Mouse (Mus musculus): ENCODE measurements around the gene Gm5431. TPM values are rescaled to one million over a fixed set of nuclear protein-coding genes. Genes with fewer than 3 reads are reported as not detected.
"Not testable (repeated sequence)": the region's sequence is repeated elsewhere in the genome, so short reads cannot be mapped to it uniquely, and the experiment has no call there.

The Gm5431 gene
- total RNA-seq, 2 experiments from 2014 or later: 0.13 to 0.42 TPM

DNA sequence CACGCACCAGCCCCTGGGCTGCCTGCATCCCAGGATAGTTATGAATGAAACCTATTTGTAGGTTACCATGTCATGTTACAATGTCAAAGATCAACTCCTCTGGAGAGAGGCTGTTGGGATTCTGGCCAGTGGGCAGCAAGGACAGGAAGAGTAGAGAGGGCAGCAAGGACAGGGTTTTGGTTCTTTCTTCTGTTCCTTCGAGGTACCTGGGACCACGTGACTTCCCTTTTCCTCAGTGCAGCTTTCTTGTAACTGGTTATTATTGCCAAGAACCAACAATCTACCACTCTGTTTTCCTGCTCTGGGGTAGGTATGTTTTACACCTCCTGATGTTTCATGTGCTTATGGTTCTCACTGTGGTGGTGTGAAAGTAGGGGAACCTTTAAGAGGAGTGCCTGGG is 38.2 kb downstream of the Gm5431 start:
- no peak for DNase-seq
- no peak for TF ChIP-seq CTCF (IDR thresholded peaks at IDR 0.05)
- H3K27ac ChIP-seq: no peak overlapping the region
- H3K4me3 ChIP-seq: no peak overlapping the region
- intact Hi-C loops (cut with DNase I): no loop called here

DNA sequence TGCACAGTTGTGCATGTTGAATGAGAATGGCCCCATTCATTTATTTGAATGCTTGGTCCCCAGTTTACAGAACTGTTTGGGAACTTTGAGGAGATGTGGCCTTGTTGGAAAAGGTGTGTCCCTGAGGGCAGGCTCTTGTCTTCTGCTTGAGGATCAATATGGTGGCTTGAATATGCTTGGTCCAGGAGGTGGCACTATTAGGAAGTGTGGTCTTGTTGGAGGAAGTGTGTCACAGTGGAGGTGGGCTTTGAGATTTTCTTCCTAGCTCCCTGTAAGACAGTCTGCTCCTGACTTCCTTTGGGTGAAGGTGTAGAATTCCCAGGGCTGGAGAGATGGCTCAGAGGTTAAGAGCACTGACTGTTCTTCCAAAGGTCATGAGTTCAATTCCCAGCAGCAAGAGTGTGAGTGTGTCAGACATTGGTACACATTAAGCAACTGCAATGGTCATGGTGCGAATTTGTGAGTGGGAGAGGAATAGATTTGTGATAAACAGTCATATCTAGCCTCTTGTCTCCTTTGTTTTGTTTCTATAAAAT is 39.2 kb downstream of the Gm5431 start:
- H3K4me3 ChIP-seq: no peak overlapping the region
- no peak overlapping the region for H3K27ac ChIP-seq
- TF ChIP-seq CTCF (IDR thresholded peaks at IDR 0.05): no peak
- intact Hi-C loops (cut with DNase I): no loop called here
- DNase-seq: no peak

DNA sequence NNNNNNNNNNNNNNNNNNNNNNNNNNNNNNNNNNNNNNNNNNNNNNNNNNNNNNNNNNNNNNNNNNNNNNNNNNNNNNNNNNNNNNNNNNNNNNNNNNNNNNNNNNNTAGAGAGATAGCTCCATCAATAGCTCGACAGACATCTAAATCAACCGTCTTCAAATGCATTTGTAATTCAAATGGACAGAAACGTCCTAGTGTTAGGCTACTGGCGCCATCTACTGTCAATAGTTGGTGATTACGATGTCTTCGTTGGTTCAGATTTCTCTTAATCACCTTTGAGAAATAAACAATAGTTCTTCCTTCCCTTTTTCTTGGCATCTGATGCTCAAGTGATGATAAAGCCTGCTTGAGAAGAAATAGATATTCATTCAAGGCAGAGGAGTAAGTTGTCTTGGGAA is 43.0 kb downstream of the Gm5431 start:
- peak overlapping the region; percentile 80 for H3K4me3 ChIP-seq
- TF ChIP-seq CTCF (IDR thresholded peaks at IDR 0.05): peak; percentile 90
- no peak overlapping the region for H3K27ac ChIP-seq
- peak; percentile 43 for DNase-seq
- intact Hi-C loops (cut with DNase I): loop anchor here (1.0 kb wide), 1 partner anchor 70 kb away; no protein-coding TSS in a partner anchor

DNA sequence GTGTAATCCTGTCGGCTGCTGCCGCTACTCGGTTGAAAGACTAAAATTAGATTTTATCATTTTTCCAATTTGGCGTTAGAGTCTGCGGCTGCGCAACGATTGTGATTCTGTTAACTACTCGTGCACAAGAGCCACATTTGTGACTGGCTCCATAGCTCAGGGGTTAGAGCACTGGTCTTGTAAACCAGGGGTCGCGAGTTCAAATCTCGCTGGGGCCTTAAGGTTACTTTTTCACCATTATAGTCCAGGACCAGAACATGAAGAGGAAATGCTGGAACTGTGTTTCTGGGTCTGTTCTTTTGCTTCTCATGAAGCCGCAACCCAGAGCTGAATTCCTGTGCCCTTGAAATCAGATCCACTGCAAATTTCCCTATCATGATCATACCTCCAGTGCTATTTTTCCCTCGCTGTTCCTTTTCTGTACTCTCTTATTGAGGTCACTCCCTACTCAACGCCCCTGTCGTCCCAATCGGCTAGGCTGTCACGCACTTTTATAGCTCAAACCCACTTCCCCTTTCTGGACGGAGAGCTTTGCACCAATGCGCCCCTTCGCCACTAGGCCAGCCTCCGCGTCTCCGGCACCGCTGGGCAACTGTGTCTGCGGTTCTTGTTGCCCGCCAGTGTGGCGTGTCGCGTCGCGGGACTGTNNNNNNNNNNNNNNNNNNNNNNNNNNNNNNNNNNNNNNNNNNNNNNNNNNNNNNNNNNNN is 48.4 kb downstream of the Gm5431 start:
- DNase-seq: peak; percentile 87
- Histone ChIP-seq H3K4me3 (peak overlapping the region; percentile 80), H3K27ac (peak overlapping the region; percentile 88)
- peak; percentile 45; the same call in 1 of the 2 replicates for TF ChIP-seq CTCF (IDR thresholded peaks at IDR 0.05)
- intact Hi-C loops (cut with DNase I): loop anchor here (1.0 to 2.0 kb wide), 2 partner anchors 15 to 35 kb away; no protein-coding TSS in a partner anchor

DNA sequence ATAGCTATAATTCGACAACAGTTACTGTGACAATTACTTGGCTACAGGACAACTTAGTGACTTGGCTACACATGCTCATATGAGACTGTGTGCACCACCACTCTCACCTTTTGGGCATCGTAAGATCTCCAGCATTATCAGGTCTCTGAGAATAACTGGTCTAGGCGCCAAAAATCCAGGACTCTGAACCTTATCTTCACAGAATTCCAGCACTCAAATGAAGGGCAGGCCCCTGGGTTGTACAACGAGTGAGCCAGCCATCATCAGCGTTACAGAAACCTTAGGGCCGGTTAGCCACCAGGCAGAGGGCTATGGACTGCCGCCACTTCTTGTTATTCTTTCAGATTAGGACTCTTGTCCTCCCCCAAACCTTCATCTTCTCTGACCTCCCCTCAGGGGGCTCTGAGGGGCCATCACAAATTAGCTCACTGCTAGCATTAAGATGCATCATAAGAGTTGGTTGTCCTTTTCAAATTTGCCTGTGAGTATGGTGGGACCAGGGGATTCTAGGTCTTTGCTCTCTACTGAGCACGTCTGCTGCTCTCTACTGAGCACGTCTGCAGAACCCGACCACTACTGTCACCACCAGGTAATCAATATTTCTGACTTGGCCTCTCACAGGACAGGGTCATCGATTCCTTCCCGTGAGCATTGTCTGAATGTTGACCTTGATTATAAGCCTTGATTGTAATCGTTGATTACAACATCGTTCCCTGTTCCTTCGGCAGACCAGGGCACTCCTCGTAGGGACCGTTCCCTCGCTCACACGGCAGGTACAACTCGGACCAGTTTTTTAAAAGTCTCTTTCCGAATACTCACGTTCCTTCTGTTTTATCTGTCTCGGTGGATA is 49.2 kb downstream of the Gm5431 start:
- peak overlapping the region; percentile 88 for H3K27ac ChIP-seq
- peak overlapping the region; percentile 80 for H3K4me3 ChIP-seq
- intact Hi-C loops (cut with DNase I): loop anchor here (1.0 to 2.0 kb wide), 2 partner anchors 14 to 35 kb away; no protein-coding TSS in a partner anchor
- TF ChIP-seq CTCF (IDR thresholded peaks at IDR 0.05): no peak
- no peak for DNase-seq

DNA sequence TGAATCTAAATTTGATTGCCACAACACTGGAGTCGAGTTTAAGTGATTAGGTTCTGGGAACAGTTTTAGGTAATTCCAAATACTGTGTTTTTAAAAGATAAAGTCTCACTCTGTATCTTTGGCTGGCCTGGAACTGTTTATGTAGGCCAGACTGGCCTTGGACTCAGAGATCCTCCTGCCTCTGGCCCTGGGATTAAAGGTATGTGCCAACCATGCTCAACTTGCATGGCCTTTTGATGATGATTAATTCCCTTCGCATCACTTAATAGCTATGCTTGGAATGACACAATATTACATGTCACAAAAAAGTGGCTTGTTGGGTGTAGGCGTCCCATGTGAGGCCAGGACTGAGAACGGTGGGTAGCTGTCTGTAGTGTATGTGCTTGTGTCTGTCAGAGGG is 49.8 kb downstream of the Gm5431 start:
- H3K4me3 ChIP-seq: peak overlapping the region; percentile 80
- no peak for DNase-seq
- H3K27ac ChIP-seq: peak overlapping the region; percentile 88
- no peak for TF ChIP-seq CTCF (IDR thresholded peaks at IDR 0.05)
- intact Hi-C loops (cut with DNase I): loop anchor here (2.0 kb wide), 1 partner anchor 13 kb away; no protein-coding TSS in a partner anchor

DNA sequence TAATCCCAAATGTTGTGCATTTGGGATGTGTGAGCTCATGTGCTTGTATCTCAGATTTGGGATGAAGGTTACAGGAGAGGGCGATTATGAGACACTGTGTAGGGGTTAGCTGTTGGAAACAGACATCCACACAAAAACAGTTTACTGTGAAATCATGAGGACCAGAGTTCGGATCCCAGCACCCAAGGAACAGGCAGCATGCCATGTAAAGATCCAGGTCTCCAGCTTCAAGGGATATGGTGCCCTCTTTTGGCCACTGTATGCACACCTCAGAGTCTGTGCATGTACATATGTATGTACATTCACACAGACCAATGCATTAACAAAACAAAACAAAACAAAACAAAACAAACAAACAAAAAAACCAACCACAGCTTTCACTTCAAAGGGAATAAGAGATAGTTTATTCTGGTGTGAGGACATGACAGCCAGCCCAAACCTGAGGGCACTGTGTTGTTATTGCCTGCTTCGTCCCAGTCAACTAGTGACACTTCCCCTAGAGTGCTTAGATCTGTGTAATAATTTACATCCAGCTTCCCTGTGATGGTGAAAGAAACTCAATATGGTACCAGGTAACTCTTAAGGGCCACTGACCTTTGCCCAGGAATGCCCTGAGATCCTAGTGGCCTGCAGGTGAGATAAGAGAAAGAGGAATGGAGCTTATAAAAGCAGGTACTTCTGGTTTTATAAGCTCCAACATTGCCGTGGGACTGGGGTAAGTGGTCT is 50.6 kb downstream of the Gm5431 start:
- intact Hi-C loops (cut with DNase I): no loop called here
- peak; percentile 33; the same call in 1 of the 2 replicates for TF ChIP-seq CTCF (IDR thresholded peaks at IDR 0.05)
- Histone ChIP-seq H3K27ac (peak overlapping the region; percentile 88), H3K4me3 (no peak overlapping the region)
- no peak for DNase-seq

DNA sequence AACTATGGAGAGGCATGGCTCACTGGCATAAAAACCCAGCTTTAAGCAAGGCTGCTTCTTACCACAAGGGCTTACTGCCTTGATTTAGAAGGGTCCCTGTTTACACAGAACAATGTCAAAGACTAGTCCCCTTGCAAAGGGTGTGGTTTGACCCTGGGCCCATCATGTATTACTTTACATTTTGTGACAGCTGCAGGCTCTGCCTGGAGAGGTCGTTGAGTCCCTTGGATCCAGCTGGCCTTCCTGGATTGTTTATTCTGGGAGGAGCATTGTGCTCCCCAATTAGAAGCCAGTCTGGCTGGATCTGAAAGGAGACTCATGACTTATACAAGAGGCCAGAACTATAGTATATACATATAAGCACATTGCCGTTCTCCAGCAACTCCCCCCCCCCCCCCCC is 51.8 kb downstream of the Gm5431 start:
- Histone ChIP-seq H3K27ac (peak overlapping the region; percentile 43), H3K4me3 (no peak overlapping the region)
- TF ChIP-seq CTCF (IDR thresholded peaks at IDR 0.05): no peak
- no peak for DNase-seq
- intact Hi-C loops (cut with DNase I): no loop called here

DNA sequence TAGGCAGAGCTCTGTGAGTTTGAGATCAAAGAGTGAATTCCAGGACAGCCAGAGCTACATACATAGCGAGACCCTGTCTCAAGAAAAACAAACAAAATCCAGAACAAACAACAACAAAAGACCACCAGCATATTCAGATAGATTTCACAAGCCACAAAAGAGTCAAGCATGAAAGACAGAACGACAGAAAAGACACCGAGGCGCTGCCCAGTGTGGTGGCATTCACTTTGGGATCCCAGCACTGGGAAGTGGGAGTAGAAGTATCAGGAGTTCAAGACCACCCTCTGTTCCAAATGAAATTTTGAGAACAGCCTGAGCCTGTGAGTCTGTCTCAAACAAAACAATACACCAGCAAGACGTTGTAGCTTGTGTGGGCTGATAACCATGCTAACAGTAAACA is 55.1 kb downstream of the Gm5431 start:
- no peak for DNase-seq
- intact Hi-C loops (cut with DNase I): no loop called here
- TF ChIP-seq CTCF (IDR thresholded peaks at IDR 0.05): no peak
- H3K27ac ChIP-seq: no peak overlapping the region
- no peak overlapping the region for H3K4me3 ChIP-seq

DNA sequence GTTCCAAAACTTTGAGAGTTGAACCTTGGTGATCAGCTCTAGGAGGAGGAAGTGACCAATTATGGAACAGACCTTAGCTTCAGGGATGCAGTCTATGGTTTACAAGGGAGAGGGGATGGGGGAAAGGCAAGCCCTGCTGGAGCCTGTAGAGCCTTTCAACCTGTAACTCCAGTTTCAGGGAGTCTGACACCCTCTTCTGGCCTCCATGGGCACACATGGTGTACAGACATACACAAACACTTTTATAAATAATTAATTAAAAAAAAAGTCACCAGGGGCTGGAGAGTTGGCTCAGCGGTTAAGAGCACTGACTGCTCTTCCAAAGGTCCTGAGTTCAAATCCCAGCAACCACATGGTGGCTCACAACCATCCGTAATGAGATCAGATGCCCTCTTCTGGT is 55.7 kb downstream of the Gm5431 start:
- DNase-seq; intact Hi-C loops (cut with DNase I); H3K4me3 ChIP-seq; H3K27ac ChIP-seq: not testable (repeated sequence)

DNA sequence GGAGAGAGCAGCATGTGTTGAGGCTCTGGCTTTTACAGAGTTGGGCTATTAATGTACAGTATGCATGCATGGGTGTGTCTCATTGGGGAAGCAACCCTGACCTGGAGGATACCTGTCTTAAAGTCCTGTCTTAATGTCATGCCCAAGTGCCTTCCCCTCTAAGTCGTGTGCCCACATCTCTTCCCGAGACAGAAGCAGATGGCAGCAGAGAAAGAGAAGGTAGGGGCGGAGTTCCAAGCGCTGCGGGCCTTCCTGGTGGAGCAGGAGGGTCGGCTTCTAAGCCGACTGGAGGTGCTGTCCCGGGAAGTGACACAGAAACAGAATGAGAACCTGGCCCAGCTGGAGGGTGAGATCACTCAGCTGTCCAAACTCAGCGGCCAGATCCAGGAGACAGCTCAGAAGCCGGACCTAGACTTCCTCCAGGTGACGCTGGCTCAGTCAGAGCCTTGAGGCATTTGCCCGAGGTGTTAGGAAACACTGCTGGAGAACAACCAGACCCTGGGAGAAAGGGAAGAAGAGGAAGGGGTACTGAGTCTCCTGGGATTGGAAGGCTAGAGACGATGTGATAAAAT is 56.7 kb downstream of the Gm5431 start:
- H3K4me3 ChIP-seq: peak overlapping the region; percentile 29
- intact Hi-C loops (cut with DNase I): no loop called here
- no peak for TF ChIP-seq CTCF (IDR thresholded peaks at IDR 0.05)
- H3K27ac ChIP-seq: peak overlapping the region; percentile 76
- DNase-seq: peak; percentile 66

DNA sequence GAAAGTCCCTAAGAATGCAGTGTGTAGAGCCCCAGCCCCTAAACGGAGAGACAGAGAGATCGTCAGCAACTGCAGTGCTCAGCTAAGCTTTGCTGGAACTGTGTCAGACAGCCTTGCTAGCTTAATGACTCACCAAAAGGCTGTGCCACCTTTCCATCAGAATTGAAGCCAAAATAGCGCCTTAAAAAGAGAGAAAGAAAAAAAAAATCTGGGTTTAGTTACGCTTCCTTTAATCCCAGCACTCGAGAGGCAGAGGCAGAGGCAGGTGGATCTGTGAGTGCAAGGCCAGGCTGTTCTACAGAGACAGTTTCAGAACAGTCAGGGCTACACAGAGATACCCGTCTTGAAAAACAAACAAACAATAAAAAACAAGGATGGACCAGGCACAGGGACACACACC is 57.7 kb downstream of the Gm5431 start:
- intact Hi-C loops (cut with DNase I): no loop called here
- TF ChIP-seq CTCF (IDR thresholded peaks at IDR 0.05): no peak
- peak; percentile 29 for DNase-seq
- Histone ChIP-seq H3K27ac (peak overlapping the region; percentile 76), H3K4me3 (peak overlapping the region; percentile 30)
